Mouse (Mus musculus) limb, embryonic 15.5 days (tissue): ENCODE measurements around the gene Glis3. TPM values are rescaled to one million over a fixed set of nuclear protein-coding genes. Genes with fewer than 3 reads are reported as not detected.

Source experiments
- ATAC-seq: fragments of 200-750 bp; cut with Nextera tagmentation; 2 replicates; pipeline ENCODE4 v1.8.0; 2017; ENCODE audit warnings: low read depth, moderate TSS enrichment; ENCODE audit not compliant: insufficient number of reproducible peaks, low FRiP score, low TSS enrichment
- H3K27ac ChIP-seq: fragments of 300-500 bp; sonication (generic); 2 replicates; pipeline ENCODE4 v1.5.1; 2015; ENCODE audit warnings: moderate library complexity, mild to moderate bottlenecking, inconsistent platforms
- H3K27me3 ChIP-seq: fragments of 300-500 bp; sonication (generic); 2 replicates; pipeline ENCODE4 v1.6.1; 2015; ENCODE audit warnings: inconsistent platforms
- H3K36me3 ChIP-seq: fragments of 300-500 bp; sonication (generic); 2 replicates; pipeline ENCODE4 v1.6.1; 2015; ENCODE audit warnings: inconsistent platforms
- H3K4me1 ChIP-seq: fragments of 300-500 bp; sonication (generic); 2 replicates; pipeline ENCODE4 v1.6.1; 2015; ENCODE audit warnings: inconsistent platforms
- H3K4me2 ChIP-seq: fragments of 300-500 bp; sonication (generic); 2 replicates; pipeline ENCODE4 v1.6.1; 2015; ENCODE audit warnings: mild to moderate bottlenecking, inconsistent platforms
- H3K4me3 ChIP-seq: fragments of 300-500 bp; sonication (generic); 2 replicates; pipeline ENCODE4 v1.5.1; 2015; ENCODE audit warnings: mild to moderate bottlenecking, inconsistent platforms
- H3K9ac ChIP-seq: fragments of 300-500 bp; sonication (generic); 2 replicates; pipeline ENCODE4 v1.6.1; 2015; ENCODE audit warnings: inconsistent platforms
- H3K9me3 ChIP-seq: fragments of 300-500 bp; sonication (generic); 2 replicates; pipeline ENCODE4 v1.6.1; 2016; ENCODE audit warnings: inconsistent platforms
- WGBS: fragments of 180-500 bp; shearing (Covaris S2); methylation state at CpG from one replicate; pipeline ENCODE4 v1.1.7; 2015; 5-methylcytosine and 5-hydroxymethylcytosine counted together
- polyA plus RNA-seq: library from polyadenylated mRNA; unstranded; fragments of >200 nt; fragmentation: Nextera tagmentation; extraction: Ambion mirVana; gene quantifications from 2 replicates; pipeline ENCODE4 v1.2.1, GENCODE M21; 2015

Glis3 gene
- polyA plus RNA-seq, 1 experiment from 2014 or later: 3.0 TPM

- no peaks in the 10 kb centered on the region for H3K9me3 ChIP-seq
- no peak overlapping the region for H3K9ac ChIP-seq
- no peaks in the 10 kb centered on the region for H3K27me3 ChIP-seq
- WGBS: 77% methylated on average over 3 of the region's 3 CpGs
- no peak for ATAC-seq
- no peak overlapping the region for H3K27ac ChIP-seq
- H3K4me1 ChIP-seq: peaks cover 4% of the 10 kb centered on the region; the same call in 1 of the 2 replicates
- H3K36me3 ChIP-seq: no peaks in the 10 kb centered on the region
- H3K4me2 ChIP-seq: no peak overlapping the region
- H3K4me3 ChIP-seq: no peak overlapping the region
Measured at GRCm38 (mm10) chr19:28525331-28525730, 154.5 kb downstream of the Glis3 start.

- Histone ChIP-seq H3K9me3 (no peaks in the 10 kb centered on the region), H3K9ac (no peak overlapping the region), H3K4me3 (no peak overlapping the region), H3K27ac (no peak overlapping the region), H3K36me3 (no peaks in the 10 kb centered on the region), H3K27me3 (no peaks in the 10 kb centered on the region), H3K4me2 (no peak overlapping the region), H3K4me1 (peaks cover 21% of the 10 kb centered on the region)
- ATAC-seq: no peak
- WGBS: 58% methylated on average over 3 of the region's 3 CpGs
Measured at GRCm38 (mm10) chr19:28522289-28522688, 157.6 kb downstream of the Glis3 start.

DNA sequence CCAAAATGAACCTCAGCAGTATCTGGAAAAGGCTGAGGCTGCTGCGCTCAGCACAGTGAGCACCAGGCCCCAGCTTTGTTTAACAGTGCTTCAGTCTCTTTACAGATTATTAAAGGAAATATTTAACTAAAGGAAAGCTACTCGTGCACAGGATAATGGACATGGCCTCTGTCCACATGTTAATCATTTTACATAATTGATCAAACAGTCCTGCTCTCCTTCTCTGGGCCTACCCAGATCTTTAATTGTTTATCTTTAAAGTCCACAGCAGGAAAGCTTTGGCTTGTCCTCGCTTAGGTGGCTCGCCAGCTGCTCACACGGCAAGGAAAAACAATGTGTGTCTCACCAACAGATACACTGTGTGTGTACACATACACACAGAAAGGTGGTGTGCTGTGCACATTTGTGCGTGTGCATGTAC is 159.1 kb downstream of the Glis3 start:
- Histone ChIP-seq H3K4me3 (no peak overlapping the region), H3K27me3 (no peaks in the 10 kb centered on the region), H3K4me1 (peaks cover 21% of the 10 kb centered on the region), H3K9ac (no peak overlapping the region), H3K36me3 (no peaks in the 10 kb centered on the region), H3K9me3 (no peaks in the 10 kb centered on the region), H3K27ac (no peak overlapping the region), H3K4me2 (no peak overlapping the region)
- no peak for ATAC-seq
- WGBS: 75% methylated on average over 6 of the region's 6 CpGs

- no peak overlapping the region for H3K27ac ChIP-seq
- H3K4me1 ChIP-seq: peaks cover 18% of the 10 kb centered on the region
- no peaks in the 10 kb centered on the region for H3K9me3 ChIP-seq
- no peak overlapping the region for H3K4me3 ChIP-seq
- H3K4me2 ChIP-seq: no peak overlapping the region
- H3K27me3 ChIP-seq: no peaks in the 10 kb centered on the region
- no peak for ATAC-seq
- 84% methylated on average over 8 of the region's 8 CpGs for WGBS
- no peak overlapping the region for H3K9ac ChIP-seq
- H3K36me3 ChIP-seq: no peaks in the 10 kb centered on the region
Measured at GRCm38 (mm10) chr19:28520128-28520745, 159.6 kb downstream of the Glis3 start.

DNA sequence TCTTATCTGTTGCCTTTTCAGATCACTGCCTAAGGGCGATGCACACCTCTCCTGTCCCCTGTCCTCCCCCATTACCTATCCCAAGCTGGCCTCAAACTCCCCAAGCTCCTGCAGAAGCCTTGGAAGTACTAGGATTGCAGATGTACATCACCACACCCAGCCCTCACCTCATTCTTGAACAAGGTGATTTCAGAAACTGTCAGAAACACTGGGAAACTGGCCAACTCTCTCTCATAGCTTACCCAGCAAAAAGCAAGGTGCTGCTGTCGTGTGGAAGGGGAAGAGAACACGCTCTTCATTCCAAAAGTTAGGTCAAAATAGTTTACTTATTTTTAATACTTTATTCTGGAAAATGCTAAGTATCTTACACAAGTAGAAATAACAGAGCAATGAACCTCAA is 160.6 kb downstream of the Glis3 start:
- Histone ChIP-seq H3K4me2 (no peak overlapping the region), H3K4me1 (peaks cover 18% of the 10 kb centered on the region), H3K9ac (no peak overlapping the region), H3K27me3 (no peaks in the 10 kb centered on the region), H3K36me3 (no peaks in the 10 kb centered on the region), H3K27ac (no peak overlapping the region), H3K9me3 (no peaks in the 10 kb centered on the region), H3K4me3 (no peak overlapping the region)
- ATAC-seq: no peak
- WGBS: 59% methylated on average over 3 of the region's 3 CpGs

GRCm38 (mm10) chr19:28518846-28519245 is 161.0 kb downstream of the Glis3 start:
- 72% methylated on average over 6 of the region's 6 CpGs for WGBS
- H3K27me3 ChIP-seq: no peaks in the 10 kb centered on the region
- no peak overlapping the region for H3K4me2 ChIP-seq
- H3K36me3 ChIP-seq: no peaks in the 10 kb centered on the region
- ATAC-seq: no peak
- no peak overlapping the region for H3K9ac ChIP-seq
- H3K9me3 ChIP-seq: no peaks in the 10 kb centered on the region
- no peak overlapping the region for H3K4me3 ChIP-seq
- H3K27ac ChIP-seq: no peak overlapping the region
- H3K4me1 ChIP-seq: peaks cover 18% of the 10 kb centered on the region

DNA sequence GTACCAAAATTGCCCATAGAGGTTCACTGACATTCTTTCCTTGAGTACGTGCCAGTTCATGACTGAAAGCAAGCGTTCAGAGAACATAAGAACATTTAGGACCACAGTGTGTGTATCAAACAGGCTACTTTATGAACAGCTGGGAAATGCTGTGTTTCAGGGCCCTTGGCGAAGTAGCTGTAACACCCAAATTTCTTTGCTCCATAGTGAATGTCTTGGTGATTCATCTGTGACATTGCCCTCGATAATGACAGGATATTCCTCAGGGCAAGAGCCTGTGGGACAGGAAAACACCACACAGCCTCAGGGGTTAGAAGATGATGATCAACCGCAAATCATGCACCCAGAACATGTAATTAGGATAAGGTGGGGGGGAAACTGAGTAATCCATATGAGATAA is 161.6 kb downstream of the Glis3 start:
- Histone ChIP-seq H3K4me3 (no peak overlapping the region), H3K4me2 (no peak overlapping the region), H3K9ac (no peak overlapping the region), H3K27ac (no peak overlapping the region), H3K4me1 (peaks cover 18% of the 10 kb centered on the region), H3K36me3 (no peaks in the 10 kb centered on the region), H3K27me3 (no peaks in the 10 kb centered on the region), H3K9me3 (no peaks in the 10 kb centered on the region)
- 55% methylated on average over 5 of the region's 5 CpGs for WGBS
- ATAC-seq: no peak

DNA sequence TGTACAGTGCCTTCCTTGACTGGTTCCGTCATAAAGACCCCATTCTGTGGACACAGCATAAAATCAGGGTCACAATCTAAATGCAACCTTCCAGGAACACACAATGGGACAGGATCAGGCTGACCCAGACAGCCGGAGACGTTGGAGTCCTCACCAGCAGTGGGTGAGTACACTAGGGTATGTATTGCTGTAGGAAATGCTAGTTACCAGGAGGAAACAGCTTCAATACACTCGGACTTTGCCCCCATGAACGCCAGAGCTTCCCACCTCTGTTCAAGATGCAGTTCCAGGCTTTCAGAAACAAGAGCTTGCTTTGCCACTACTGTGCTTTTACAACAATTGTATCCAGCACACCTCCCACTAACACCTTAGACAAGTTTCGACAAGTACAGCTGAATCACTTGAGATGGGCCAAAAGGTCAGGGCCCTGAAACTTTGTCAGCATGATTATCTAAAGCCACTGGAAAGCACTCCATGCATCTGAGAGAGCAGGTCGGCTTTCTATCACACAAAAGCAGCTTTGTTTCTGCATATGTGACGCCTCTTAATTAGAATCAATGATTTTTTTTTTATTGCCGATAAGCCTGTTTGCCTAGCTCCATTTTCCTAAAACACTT is 162.3 kb downstream of the Glis3 start:
- Histone ChIP-seq H3K36me3 (no peaks in the 10 kb centered on the region), H3K4me3 (no peak overlapping the region), H3K9me3 (no peaks in the 10 kb centered on the region), H3K27me3 (no peaks in the 10 kb centered on the region), H3K27ac (no peak overlapping the region), H3K4me2 (no peak overlapping the region), H3K9ac (no peak overlapping the region), H3K4me1 (peaks cover 23% of the 10 kb centered on the region)
- no peak for ATAC-seq
- 55% methylated on average over 9 of the region's 9 CpGs for WGBS

DNA sequence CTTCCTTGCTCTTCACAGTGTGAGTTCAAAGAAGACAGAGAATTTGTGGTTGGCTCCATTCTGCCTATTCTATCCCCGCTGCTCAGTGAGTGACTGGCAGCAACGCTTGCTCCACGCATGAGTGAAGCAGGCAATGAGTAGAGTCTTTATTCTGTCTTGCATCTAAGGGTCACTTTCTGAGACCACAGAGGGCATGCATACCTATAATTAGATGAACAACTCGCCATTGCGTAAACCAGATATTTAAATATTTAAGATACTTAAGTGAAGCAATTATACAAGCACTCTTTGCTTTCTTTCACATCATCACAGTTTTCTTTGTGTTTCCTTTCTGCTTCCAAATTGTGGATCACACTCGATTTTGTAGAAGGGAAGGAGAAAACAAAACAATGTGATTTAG is 163.4 kb downstream of the Glis3 start:
- WGBS: 76% methylated on average over 6 of the region's 6 CpGs
- no peaks in the 10 kb centered on the region for H3K27me3 ChIP-seq
- H3K27ac ChIP-seq: no peak overlapping the region
- H3K36me3 ChIP-seq: no peaks in the 10 kb centered on the region
- no peak overlapping the region for H3K4me3 ChIP-seq
- peaks cover 31% of the 10 kb centered on the region for H3K4me1 ChIP-seq
- no peak overlapping the region for H3K9ac ChIP-seq
- ATAC-seq: no peak
- no peak overlapping the region for H3K4me2 ChIP-seq
- no peaks in the 10 kb centered on the region for H3K9me3 ChIP-seq

- 20% methylated on average over 11 of the region's 11 CpGs for WGBS
- H3K9me3 ChIP-seq: no peaks in the 10 kb centered on the region
- peak; percentile 71 for ATAC-seq
- H3K27ac ChIP-seq: peak overlapping the region; percentile 38; the same call in 1 of the 2 replicates
- H3K4me1 ChIP-seq: peaks cover 13% of the 10 kb centered on the region
- no peak overlapping the region; the same call in 1 of the 2 replicates for H3K4me3 ChIP-seq
- no peaks in the 10 kb centered on the region for H3K27me3 ChIP-seq
- H3K9ac ChIP-seq: no peak overlapping the region
- peak overlapping the region; percentile 17; the same call in 1 of the 2 replicates for H3K4me2 ChIP-seq
- H3K36me3 ChIP-seq: no peaks in the 10 kb centered on the region
Measured at GRCm38 (mm10) chr19:28512475-28512874, 167.4 kb downstream of the Glis3 start.

GRCm38 (mm10) chr19:28511910-28512309 is 168.0 kb downstream of the Glis3 start:
- H3K4me1 ChIP-seq: peaks cover 13% of the 10 kb centered on the region
- no peak for ATAC-seq
- H3K36me3 ChIP-seq: no peaks in the 10 kb centered on the region
- H3K4me3 ChIP-seq: no peak overlapping the region
- WGBS: 56% methylated on average over 1 of the region's 1 CpGs
- H3K4me2 ChIP-seq: no peak overlapping the region
- H3K9ac ChIP-seq: no peak overlapping the region
- H3K27ac ChIP-seq: no peak overlapping the region
- H3K27me3 ChIP-seq: no peaks in the 10 kb centered on the region
- H3K9me3 ChIP-seq: no peaks in the 10 kb centered on the region

DNA sequence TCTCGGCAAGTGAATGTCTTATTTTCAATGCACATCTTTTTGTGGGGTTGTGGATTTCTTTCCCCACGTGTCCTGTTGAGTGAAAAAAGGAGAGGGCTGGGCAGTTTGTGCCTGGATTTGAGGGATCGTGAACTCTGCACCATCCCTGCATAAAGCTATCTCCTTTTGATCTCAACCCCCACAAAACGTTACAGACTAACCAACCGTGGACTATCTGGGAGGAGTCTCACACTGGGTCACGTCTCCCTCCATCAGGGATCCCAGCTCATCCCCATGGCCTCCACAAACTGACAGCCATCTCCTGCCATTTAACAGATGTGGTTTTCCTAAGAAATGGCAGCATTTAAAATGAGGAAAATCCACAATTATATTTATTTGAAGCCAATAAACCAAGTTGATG is 174.5 kb downstream of the Glis3 start:
- Histone ChIP-seq H3K9ac (no peak overlapping the region), H3K36me3 (no peaks in the 10 kb centered on the region), H3K4me1 (no peaks in the 10 kb centered on the region), H3K27me3 (no peaks in the 10 kb centered on the region), H3K9me3 (no peaks in the 10 kb centered on the region), H3K27ac (no peak overlapping the region), H3K4me2 (no peak overlapping the region), H3K4me3 (no peak overlapping the region)
- WGBS: 70% methylated on average over 6 of the region's 6 CpGs
- ATAC-seq: no peak
